Mouse (Mus musculus) CH12.LX (cell line): ENCODE results near the gene Lonp2.

ENCODE experiments used
- EP300 ChIP-seq: IDR thresholded peaks from 2 replicates; pipeline ENCODE4 v1.6.1; 2011; ENCODE audit warnings: low read length, improper control_type of control experiment
- POLR2A ChIP-seq: IDR thresholded peaks from 2 replicates; pipeline ENCODE4 v1.6.1; 2011; ENCODE audit warnings: low read depth, mild to moderate bottlenecking, improper control_type of control experiment, low read length
- TBP ChIP-seq: conservative IDR thresholded peaks from 2 replicates; pipeline ENCODE4 v1.6.1; 2011; ENCODE audit warnings: low read depth, low read length, improper control_type of control experiment
- USF1 ChIP-seq: IDR thresholded peaks from 2 replicates; pipeline ENCODE4 v1.6.1; 2014; ENCODE audit warnings: low read depth, mild to moderate bottlenecking, inconsistent platforms, low read length, improper control_type of control experiment

- TF ChIP-seq POLR2A, result no peak
- TF ChIP-seq TBP, result no peak
- no peak for TF ChIP-seq USF1
- no peak for TF ChIP-seq EP300
Observed at GRCm38 (mm10) chr8:86668750-86669149, 44.9 kb downstream of the Lonp2 start.
